Mouse (Mus musculus): Measurements from ENCODE around the gene Zfp664.
A peak's percentile ranks its signal among the peaks of the same experiment; 100 is the strongest.

Zfp664 gene

DNA sequence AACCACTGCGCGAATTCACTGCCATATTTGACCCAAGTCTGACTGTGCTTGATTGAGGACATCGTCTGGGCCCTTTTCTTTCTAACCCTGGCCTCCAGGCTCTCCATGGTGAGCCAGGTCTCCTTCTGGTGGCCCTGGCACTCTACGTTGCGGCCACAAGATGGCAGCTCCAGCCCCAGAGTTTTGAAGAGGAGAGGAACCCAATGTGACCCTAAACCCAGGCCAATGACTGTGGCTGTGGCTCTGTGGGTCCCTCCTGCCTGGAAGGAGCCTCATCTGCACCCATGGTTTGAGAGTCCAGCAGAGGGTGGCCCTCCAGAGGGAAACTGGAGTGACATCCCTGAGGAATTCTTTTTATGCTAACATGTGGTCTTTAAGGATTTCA, 67.6 kb downstream of the Zfp664 start:
- no peak for DNase-seq

- DNase-seq, result no peak
Observed at GRCm38 (mm10) chr5:124930603-124931002, 68.1 kb downstream of the Zfp664 start.

DNA sequence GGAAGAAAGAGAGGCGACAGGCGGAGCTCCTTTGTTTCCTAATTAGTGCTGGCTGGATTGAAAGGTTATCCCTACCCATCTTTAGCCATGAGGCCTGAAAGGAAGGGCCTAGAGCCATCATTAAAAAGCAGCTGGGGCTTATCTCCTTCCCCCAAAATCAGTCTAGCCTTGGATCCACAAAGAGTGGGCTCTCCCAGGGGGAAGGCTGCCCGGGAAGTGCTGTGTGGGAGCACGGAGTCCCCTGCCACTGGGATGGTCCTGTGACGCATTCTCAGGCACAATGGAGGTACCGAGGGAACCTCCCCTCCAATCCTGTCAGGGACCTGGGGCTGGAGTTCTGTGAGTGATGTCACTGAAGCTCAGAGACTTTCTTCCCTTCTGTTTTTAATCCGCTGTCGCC, 68.6 kb downstream of the Zfp664 start:
- DNase-seq, result no peak

DNA sequence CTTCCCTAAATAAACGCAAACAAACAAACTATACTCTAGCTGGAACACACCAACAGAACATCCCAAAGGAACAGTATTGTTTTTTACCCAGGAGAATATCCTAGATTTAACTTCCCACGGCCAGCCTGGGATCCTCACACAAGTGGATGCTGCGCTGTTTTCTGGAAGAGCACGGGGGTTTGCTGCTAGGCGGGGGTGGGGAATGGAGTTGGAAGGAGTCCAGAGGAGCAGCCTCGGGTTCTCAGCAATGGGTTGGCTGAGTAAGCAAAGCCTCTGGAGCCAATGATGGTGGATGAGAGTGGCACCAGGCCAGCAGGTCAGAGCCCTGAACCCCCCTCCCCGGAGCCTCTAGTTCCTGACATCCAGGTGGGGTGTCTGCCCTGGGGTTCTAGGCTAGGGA, 72.1 kb downstream of the Zfp664 start:
- peak; percentile 47 for DNase-seq

DNA sequence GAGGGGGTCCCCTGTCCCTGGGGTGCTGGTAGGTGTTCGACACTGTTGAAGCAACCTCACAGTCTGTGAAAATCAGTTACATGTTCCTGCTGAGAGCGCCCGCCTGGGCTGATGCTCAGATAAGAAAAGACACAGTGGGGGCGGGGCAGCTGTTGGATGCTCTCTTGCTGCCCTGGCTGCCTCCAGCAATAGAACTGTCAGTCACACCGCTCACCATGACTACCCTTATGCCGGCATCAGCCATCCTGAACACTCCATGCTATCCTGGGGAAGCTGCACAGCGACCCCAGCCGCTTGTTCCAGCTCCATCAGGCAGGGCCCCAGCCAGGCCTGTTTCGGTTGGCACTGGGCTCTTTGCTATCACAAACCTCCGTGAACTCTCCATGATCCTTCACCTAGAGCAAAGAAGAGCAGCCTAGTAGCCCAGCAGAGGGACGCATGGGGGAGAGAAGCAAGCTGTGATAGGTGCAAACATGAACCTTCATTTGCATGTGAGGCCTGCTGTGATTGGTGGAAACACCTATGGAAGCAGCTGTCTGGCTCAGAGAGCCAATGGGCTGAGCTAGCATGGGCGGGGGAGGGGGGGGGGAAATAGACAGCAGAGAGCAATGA, 80.8 kb downstream of the Zfp664 start:
- DNase-seq, result peak; percentile 73

DNA sequence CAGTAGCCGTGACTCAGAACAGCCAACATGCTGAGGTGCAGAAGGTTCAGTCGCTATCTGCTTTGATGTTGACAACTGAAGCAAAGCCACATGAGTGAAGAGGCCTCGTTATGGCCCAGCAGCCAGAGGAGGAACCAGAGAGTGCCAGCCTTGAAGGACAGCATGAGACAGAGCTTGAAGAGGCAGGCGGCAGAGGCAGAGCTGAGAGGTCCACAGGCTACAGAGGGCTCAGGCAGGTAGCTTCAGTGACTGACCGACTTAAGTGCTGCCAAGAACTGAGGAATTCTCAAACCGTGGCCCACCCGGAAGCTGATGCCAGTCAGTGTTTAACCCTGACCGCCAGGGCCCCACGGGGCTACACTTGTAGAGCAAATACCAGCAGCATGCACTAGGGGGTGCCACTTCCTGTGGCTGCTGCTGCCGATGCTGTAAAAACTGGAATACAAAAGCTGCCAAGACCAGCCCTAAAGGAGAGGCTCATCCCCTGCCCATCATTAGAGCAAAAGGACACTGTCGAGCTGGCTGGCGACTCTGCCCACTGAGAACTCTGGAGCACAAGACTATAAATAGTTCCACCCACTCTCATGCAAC, 81.4 kb downstream of the Zfp664 start:
- DNase-seq, result peak; percentile 71

GRCm38 (mm10) chr5:124944384-124944783, 81.9 kb downstream of the Zfp664 start:
- no peak for DNase-seq

GRCm38 (mm10) chr5:124945046-124945445, 82.6 kb downstream of the Zfp664 start:
- DNase-seq, result no peak

DNA sequence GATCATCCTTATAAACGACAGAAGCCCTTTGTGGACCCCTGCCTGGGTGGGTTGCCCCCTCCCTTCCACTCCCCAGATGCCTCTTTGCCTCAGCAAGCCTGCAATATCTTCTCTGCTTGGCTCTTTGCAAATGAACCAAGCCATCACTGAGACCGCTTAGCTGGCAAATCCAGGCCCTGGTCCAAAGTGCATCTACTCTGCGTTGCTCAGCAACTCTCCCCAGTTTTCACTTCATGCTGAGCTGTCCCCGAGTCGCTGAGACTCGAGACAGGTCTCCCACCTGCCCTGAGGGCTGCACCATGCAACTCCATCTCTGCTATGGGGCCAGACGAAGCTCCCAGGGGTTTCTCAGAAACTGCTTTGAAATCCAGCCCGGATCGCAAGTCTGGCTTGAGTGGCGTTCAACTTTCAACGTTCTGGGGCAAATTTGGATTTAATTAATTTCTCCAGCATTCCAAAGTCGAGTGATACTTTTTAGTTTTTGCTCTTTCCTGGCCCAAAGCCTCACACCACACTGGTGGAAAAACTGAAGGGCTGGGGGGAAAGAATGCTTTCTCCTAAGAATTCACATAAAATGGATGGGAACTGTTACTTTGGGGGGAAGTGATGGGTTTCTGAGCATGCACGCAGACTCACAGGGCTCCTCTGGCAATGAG, 88.3 kb downstream of the Zfp664 start:
- DNase-seq, result no peak

- no peak for DNase-seq
Observed at GRCm38 (mm10) chr5:124951333-124951732, 88.8 kb downstream of the Zfp664 start.
